Mouse (Mus musculus): Measurements from ENCODE around the gene Cog1. TPM values are rescaled to one million over a fixed set of nuclear protein-coding genes. Genes with fewer than 3 reads are reported as not detected.

Cog1 gene
- polyA plus RNA-seq, 1 experiment from 2014 or later = 20.9 TPM

Other genes starting within 250 kb of the Cog1 start
- 0.19 and 0.42 TPM in 2 replicates for gene Sstr2, start 29.8 kb upstream of the Cog1 start, polyA plus RNA-seq (2016; fragmentation: Nextera tagmentation; extraction: Ambion mirVana)
- 19.0 and 22.4 TPM in 2 replicates for gene Slc39a11, start 910 bp downstream of the Cog1 start, polyA plus RNA-seq (2016; fragmentation: Nextera tagmentation; extraction: Ambion mirVana)
- gene Fam104a, start 35.0 kb downstream of the Cog1 start, polyA plus RNA-seq (2016; fragmentation: Nextera tagmentation; extraction: Ambion mirVana) = 53.0 and 53.3 TPM in 2 replicates
- gene D11Wsu47e, start 35.2 kb downstream of the Cog1 start, polyA plus RNA-seq (2016; fragmentation: Nextera tagmentation; extraction: Ambion mirVana) = 19.0 and 20.7 TPM in 2 replicates
- gene Cpsf4l, start 60.8 kb downstream of the Cog1 start, polyA plus RNA-seq (2016; fragmentation: Nextera tagmentation; extraction: Ambion mirVana) = not detected in 2 replicates
- 23.2 and 24.3 TPM in 2 replicates for gene Cdc42ep4, start 102.7 kb downstream of the Cog1 start, polyA plus RNA-seq (2016; fragmentation: Nextera tagmentation; extraction: Ambion mirVana)